Mouse (Mus musculus): Measurements from ENCODE around the gene Eef1akmt3.

DNA sequence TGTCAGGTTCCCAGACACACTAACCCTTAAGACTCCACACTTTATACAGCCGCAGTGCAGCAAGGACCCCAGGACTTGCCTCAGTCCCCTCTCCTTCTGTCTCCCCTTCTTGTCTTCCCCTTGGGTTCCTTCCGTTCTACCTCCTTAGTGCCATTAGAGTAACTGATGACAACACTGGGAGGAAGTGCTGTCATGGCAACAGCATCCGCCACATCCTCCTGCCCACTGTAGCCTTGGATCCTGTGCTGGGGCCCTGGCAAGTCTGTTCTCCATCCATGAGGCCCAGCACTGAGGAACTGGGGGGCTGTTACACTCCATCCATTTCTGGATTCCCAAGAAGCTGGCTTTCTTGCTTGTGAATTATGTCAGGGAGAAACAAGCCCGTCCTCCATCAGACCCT, 34.8 kb upstream of the Eef1akmt3 start:
- TF ChIP-seq CTCF (IDR thresholded peaks at IDR 0.05; ENCODE audit: insufficient read depth, low read depth, low read length) (no peak), POLR2A (IDR thresholded peaks at IDR 0.05; ENCODE audit: insufficient read depth, low read depth, low read length) (no peak)

Measured in olfactory bulb, adult 2 months (tissue).